Mouse (Mus musculus) CH12.LX (cell line): ENCODE results near the gene Olfr1359.
A peak's percentile ranks its signal among the peaks of the same experiment; 100 is the strongest.
"Not testable (repeated sequence)": the region's sequence is repeated elsewhere in the genome, so short reads cannot be mapped to it uniquely, and the experiment has no call there.

Experiments used
- CTCF ChIP-seq, 2 experiments: IDR thresholded peaks in 1 of 2; conservative IDR thresholded peaks in 1 of 2; 2 replicates each; pipeline ENCODE4 v1.5.1; 2011 to 2012; ENCODE audit warnings: low read depth in 2 of 2, low read length in 2 of 2, improper control_type of control experiment in 1 of 2, inconsistent platforms in 1 of 2, mild to moderate bottlenecking in 1 of 2, moderate library complexity in 1 of 2
- E2F4 ChIP-seq: IDR thresholded peaks from 2 replicates; pipeline ENCODE4 v1.6.1; 2011; ENCODE audit warnings: low read depth, low read length, improper control_type of control experiment; ENCODE audit not compliant: insufficient replicate concordance
- ETS1 ChIP-seq: conservative IDR thresholded peaks from 2 replicates; pipeline ENCODE4 v1.6.1; 2012; ENCODE audit warnings: low read depth, mild to moderate bottlenecking, inconsistent platforms, low read length, improper control_type of control experiment, moderate library complexity
- HCFC1 ChIP-seq: IDR thresholded peaks from 2 replicates; pipeline ENCODE4 v1.6.1; 2012; ENCODE audit warnings: low read depth, mild to moderate bottlenecking, inconsistent platforms, low read length, improper control_type of control experiment
- MAFK ChIP-seq: IDR thresholded peaks from 2 replicates; pipeline ENCODE4 v1.6.1; 2011; ENCODE audit warnings: low read length, improper control_type of control experiment; ENCODE audit not compliant: insufficient replicate concordance
- MAZ ChIP-seq: IDR thresholded peaks from 2 replicates; pipeline ENCODE4 v1.6.1; 2012; ENCODE audit warnings: low read depth, mild to moderate bottlenecking, inconsistent platforms, low read length, improper control_type of control experiment, moderate library complexity
- PAX5 ChIP-seq: IDR thresholded peaks from 2 replicates; pipeline ENCODE4 v1.6.1; 2012; ENCODE audit warnings: low read length, inconsistent platforms, mixed read lengths
- POLR2A ChIP-seq: IDR thresholded peaks from 2 replicates; pipeline ENCODE4 v1.6.1; 2011; ENCODE audit warnings: low read depth, mild to moderate bottlenecking, improper control_type of control experiment, low read length
- SMC3 ChIP-seq: IDR thresholded peaks from 2 replicates; pipeline ENCODE4 v1.6.1; 2011; ENCODE audit warnings: low read depth, low read length, improper control_type of control experiment
- ZNF384 ChIP-seq: IDR thresholded peaks from 2 replicates; pipeline ENCODE4 v1.6.1; 2012; ENCODE audit warnings: low read depth, low read length, improper control_type of control experiment, inconsistent platforms

DNA sequence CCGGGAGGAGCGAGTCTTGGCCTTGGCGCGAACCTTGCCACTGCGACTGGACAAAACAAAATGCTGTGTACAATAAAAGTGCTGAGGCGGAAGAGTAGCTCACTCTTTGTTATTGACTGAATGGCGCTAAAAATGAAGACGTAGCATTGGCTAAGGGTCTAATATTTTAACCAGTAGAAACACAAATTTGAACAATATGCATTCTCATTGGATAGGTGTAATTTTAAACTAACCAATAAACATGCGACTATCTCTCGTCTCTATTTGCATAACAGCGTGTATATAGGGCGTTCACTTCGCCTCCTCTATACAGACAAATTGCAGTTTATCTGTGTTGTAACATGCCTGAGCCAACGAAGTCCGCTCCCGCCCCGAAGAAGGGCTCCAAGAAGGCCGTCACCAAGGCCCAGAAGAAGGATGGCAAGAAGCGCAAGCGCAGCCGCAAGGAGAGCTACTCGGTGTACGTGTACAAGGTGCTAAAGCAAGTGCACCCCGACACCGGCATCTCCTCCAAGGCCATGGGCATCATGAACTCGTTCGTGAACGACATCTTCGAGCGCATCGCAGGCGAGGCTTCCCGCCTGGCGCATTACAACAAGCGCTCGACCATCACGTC lies 24.0 kb downstream of the Olfr1359 start, which contains the start of gene Hist1h2bm:
- TF ChIP-seq HCFC1, result peak; percentile 66
- TF ChIP-seq ZNF384; MAZ; PAX5; CTCF (conservative IDR thresholded peaks at IDR 0.05 in 1 of 2, IDR thresholded peaks at IDR 0.05 in 1 of 2; ENCODE audit: low read depth in 2 of 2, low read length in 2 of 2); SMC3: not testable (repeated sequence)
- 0 out of 2 replicates have a peak, but pooled peaks have one; percentile 30 for TF ChIP-seq ETS1
- peak; percentile 98 for TF ChIP-seq E2F4
- TF ChIP-seq POLR2A, result peak; percentile 92
- peak; percentile 69; the same call in 1 of the 2 replicates for TF ChIP-seq MAFK
